Mouse (Mus musculus) heart, adult 2 months (tissue): ENCODE data around the gene Stpg4.

Experiments used
- CTCF ChIP-seq: fragments of 200-600 bp; IDR thresholded peaks from 2 replicates; pipeline ENCODE4 v1.8.1; 2022; ENCODE audit warnings: antibody characterized with exemption, mild to moderate bottlenecking, moderate library complexity
- EP300 ChIP-seq: fragments of 200-500 bp; IDR thresholded peaks from 2 replicates; pipeline ENCODE4 v1.6.1; 2011; ENCODE audit warnings: low read depth, low read length, control low read depth; ENCODE audit not compliant: insufficient read depth
- POLR2A ChIP-seq: fragments of 200-500 bp; IDR thresholded peaks from 2 replicates; pipeline ENCODE4 v1.6.1; 2011; ENCODE audit warnings: mild to moderate bottlenecking, low read depth, low read length, control low read depth; ENCODE audit not compliant: insufficient read depth

DNA sequence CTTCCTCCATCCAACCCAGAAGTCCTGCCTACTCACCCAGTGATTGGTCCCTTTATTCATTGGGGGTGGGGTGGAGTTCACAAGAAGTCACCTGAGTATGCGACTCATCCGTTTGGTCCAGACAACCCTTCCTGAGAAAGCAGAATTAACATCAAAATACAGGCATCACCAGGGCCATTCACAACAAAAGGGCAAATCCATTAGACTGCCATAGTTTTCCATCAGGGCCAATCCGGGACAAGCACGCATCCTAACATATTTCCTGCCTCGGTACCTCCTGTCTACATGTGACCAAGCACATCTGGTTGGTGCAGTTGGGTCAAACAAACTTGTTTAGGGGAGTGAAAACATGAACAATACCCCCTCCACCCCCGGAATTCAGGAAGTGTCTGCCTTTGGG lies 44.1 kb upstream of the Stpg4 start:
- no peak for TF ChIP-seq CTCF
- no peak for TF ChIP-seq POLR2A
- TF ChIP-seq EP300: no peak
